Mouse (Mus musculus) embryonic facial prominence, embryonic 12.5 days (tissue): Measurements from ENCODE around the gene Pole3. TPM values are rescaled to one million over a fixed set of nuclear protein-coding genes. Genes with fewer than 3 reads are reported as not detected.

Experiments used
- ATAC-seq: fragments of 200-750 bp; cut with Nextera tagmentation; 2 replicates; pipeline ENCODE4 v1.8.0; 2017; ENCODE audit not compliant: insufficient number of reproducible peaks, insufficient read depth, low FRiP score, low TSS enrichment
- H3K27ac ChIP-seq: fragments of 300-500 bp; sonication (generic); 2 replicates; pipeline ENCODE4 v1.5.1; 2016; ENCODE audit warnings: mild to moderate bottlenecking
- H3K27me3 ChIP-seq: fragments of 300-500 bp; sonication (generic); 2 replicates; pipeline ENCODE4 v1.6.1; 2016; ENCODE audit warnings: mild to moderate bottlenecking, moderate library complexity
- H3K36me3 ChIP-seq: fragments of 300-500 bp; sonication (generic); 2 replicates; pipeline ENCODE4 v1.6.1; 2016; ENCODE audit warnings: mild to moderate bottlenecking
- H3K4me1 ChIP-seq: fragments of 300-500 bp; sonication (generic); 2 replicates; pipeline ENCODE4 v1.6.1; 2016
- H3K4me2 ChIP-seq: fragments of 300-500 bp; sonication (generic); replicated peaks from 2 replicates; pipeline ENCODE4 v1.6.1; 2016; ENCODE audit warnings: mild to moderate bottlenecking, moderate library complexity
- H3K4me3 ChIP-seq: fragments of 300-500 bp; sonication (generic); 2 replicates; pipeline ENCODE4 v1.5.1; 2016; ENCODE audit warnings: mild to moderate bottlenecking
- H3K9ac ChIP-seq: fragments of 300-500 bp; sonication (generic); 2 replicates; pipeline ENCODE4 v1.6.1; 2016; ENCODE audit warnings: mild to moderate bottlenecking, moderate library complexity
- H3K9me3 ChIP-seq: fragments of 300-500 bp; sonication (generic); 2 replicates; pipeline ENCODE4 v1.6.1; 2016; ENCODE audit warnings: mild to moderate bottlenecking, moderate library complexity
- WGBS: fragments of 180-500 bp; shearing (Covaris S2); methylation state at CpG from one replicate; pipeline ENCODE4 v1.1.7; 2016; 5-methylcytosine and 5-hydroxymethylcytosine counted together
- polyA plus RNA-seq: library from polyadenylated mRNA; unstranded; fragments of >200 nt; fragmentation: Nextera tagmentation; extraction: Ambion mirVana; gene quantifications from 2 replicates; pipeline ENCODE4 v1.2.1, GENCODE M21; 2016

Pole3 gene
- 89.1 and 92.8 TPM in 2 replicates for polyA plus RNA-seq

- Histone ChIP-seq H3K27ac (peak within 1 kb of the TSS; percentile 95), H3K9ac (peak within 1 kb of the TSS; percentile 78), H3K27me3 (no peaks in the 10 kb centered on the region), H3K4me2 (peak within 1 kb of the TSS; percentile 68), H3K9me3 (no peaks in the 10 kb centered on the region), H3K36me3 (peaks cover 16% of the 10 kb centered on the region), H3K4me1 (peaks cover 9% of the 10 kb centered on the region), H3K4me3 (peak within 1 kb of the TSS; percentile 83)
- WGBS = under 1% methylated on average over 59 of the region's 59 CpGs
- peak; percentile 98 for ATAC-seq
Observed at GRCm38 (mm10) chr4:62524651-62525488, at the start of gene Pole3, which contains the start of gene 4933430I17Rik. Gene Pole3, minus strand, starts transcription at chr4:62525068. Gene 4933430I17Rik, plus strand, starts transcription at chr4:62525369.

GRCm38 (mm10) chr4:62570029-62570428, 45.2 kb upstream of the Pole3 start:
- Histone ChIP-seq H3K27ac (no peak overlapping the region), H3K4me3 (no peak overlapping the region), H3K27me3 (no peaks in the 10 kb centered on the region), H3K9me3 (no peaks in the 10 kb centered on the region), H3K4me2 (no peak overlapping the region), H3K36me3 (no peaks in the 10 kb centered on the region), H3K9ac (no peak overlapping the region), H3K4me1 (no peaks in the 10 kb centered on the region)
- 50% methylated on average over 5 of the region's 5 CpGs for WGBS
- no peak for ATAC-seq

DNA sequence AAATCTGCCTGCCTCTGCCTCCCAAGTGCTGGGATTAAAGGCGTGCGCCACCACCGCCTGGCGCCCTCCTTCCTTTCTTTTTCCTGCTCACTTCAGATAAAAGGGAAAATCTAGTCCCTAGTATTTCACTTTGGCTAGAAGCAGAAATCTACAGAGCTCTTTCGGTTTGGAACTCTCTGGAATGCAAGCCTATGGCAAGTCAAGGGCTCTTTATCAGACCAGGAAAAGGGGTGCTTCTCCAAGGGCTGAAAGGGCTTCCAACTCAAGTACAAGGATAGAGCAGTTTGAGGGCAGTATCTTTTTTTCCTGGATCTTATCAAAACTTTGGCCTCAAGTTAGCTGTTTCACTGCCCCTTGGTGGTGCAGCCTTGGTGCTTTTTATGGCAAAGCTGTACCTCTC, 44.7 kb upstream of the Pole3 start:
- WGBS = 96% methylated on average over 5 of the region's 5 CpGs

GRCm38 (mm10) chr4:62568359-62568758, 43.5 kb upstream of the Pole3 start:
- Histone ChIP-seq H3K27me3 (no peaks in the 10 kb centered on the region), H3K36me3 (no peaks in the 10 kb centered on the region), H3K4me3 (no peak overlapping the region), H3K9ac (no peak overlapping the region), H3K27ac (no peak overlapping the region), H3K9me3 (no peaks in the 10 kb centered on the region), H3K4me1 (no peaks in the 10 kb centered on the region), H3K4me2 (no peak overlapping the region)
- ATAC-seq = no peak
- WGBS = 92% methylated on average over 1 of the region's 1 CpGs

More for the DNA sequence above, 44.7 kb upstream of the Pole3 start:
- Histone ChIP-seq H3K27ac (no peak overlapping the region), H3K4me1 (no peaks in the 10 kb centered on the region), H3K4me2 (no peak overlapping the region), H3K36me3 (no peaks in the 10 kb centered on the region), H3K9me3 (no peaks in the 10 kb centered on the region), H3K9ac (no peak overlapping the region), H3K27me3 (no peaks in the 10 kb centered on the region), H3K4me3 (no peak overlapping the region)
- no peak for ATAC-seq

DNA sequence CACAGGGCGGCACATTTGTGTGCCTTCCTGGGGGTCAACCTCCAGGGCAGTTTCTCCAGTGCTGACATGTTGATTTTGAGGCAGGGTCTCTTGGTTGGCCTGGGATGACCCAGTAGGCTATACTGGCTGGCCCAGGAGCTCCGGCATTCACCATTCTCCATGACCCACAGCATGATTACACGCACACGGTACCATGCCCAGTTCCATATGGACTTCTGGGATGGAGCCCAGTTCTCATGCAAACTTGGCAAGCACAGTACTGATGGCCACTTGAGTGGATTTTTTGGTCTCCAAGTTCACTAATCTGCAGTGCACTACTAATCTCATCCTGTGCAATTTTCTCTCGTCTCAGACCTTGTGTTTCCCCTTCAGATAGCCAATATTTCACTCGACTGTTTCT, 42.8 kb upstream of the Pole3 start:
- Histone ChIP-seq H3K36me3 (no peaks in the 10 kb centered on the region), H3K4me1 (no peaks in the 10 kb centered on the region), H3K27ac (no peak overlapping the region), H3K4me2 (no peak overlapping the region), H3K9ac (no peak overlapping the region), H3K4me3 (no peak overlapping the region), H3K27me3 (no peaks in the 10 kb centered on the region), H3K9me3 (no peaks in the 10 kb centered on the region)
- no peak for ATAC-seq
- 92% methylated on average over 6 of the region's 6 CpGs for WGBS

GRCm38 (mm10) chr4:62566530-62566929, 41.7 kb upstream of the Pole3 start:
- no peaks in the 10 kb centered on the region for H3K36me3 ChIP-seq
- H3K4me2 ChIP-seq = no peak overlapping the region
- 71% methylated on average over 4 of the region's 4 CpGs for WGBS
- H3K4me3 ChIP-seq = no peak overlapping the region
- H3K27ac ChIP-seq = no peak overlapping the region
- H3K9ac ChIP-seq = no peak overlapping the region
- H3K4me1 ChIP-seq = no peaks in the 10 kb centered on the region
- no peaks in the 10 kb centered on the region for H3K27me3 ChIP-seq
- no peak for ATAC-seq
- H3K9me3 ChIP-seq = no peaks in the 10 kb centered on the region

DNA sequence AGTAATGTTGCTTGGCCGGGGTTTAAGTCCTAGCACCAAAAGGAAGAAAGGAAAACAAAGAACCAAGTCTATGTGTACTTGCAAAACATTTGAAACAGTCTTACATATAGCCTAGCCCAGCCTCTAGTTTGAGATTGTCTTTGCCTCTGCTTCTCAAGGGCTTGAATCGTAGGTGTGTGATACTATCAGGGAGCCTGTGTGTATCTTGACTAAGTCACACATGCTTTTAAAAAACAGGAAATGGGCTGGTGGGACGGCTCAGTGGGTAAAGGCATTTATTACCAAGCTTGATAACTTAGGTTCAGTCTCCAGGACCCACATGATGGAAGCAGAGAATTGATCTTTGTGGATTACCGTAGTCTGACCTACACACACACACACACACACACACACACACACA, 37.1 kb upstream of the Pole3 start:
- WGBS = 70% methylated on average over 4 of the region's 4 CpGs
- H3K4me3 ChIP-seq = no peak overlapping the region
- H3K4me1 ChIP-seq = no peaks in the 10 kb centered on the region
- no peak overlapping the region for H3K9ac ChIP-seq
- no peaks in the 10 kb centered on the region for H3K36me3 ChIP-seq
- H3K4me2 ChIP-seq = no peak overlapping the region
- no peaks in the 10 kb centered on the region for H3K9me3 ChIP-seq
- H3K27ac ChIP-seq = no peak overlapping the region
- no peak for ATAC-seq
- no peaks in the 10 kb centered on the region for H3K27me3 ChIP-seq

GRCm38 (mm10) chr4:62561630-62562001, 36.7 kb upstream of the Pole3 start:
- Histone ChIP-seq H3K4me2 (no peak overlapping the region), H3K27ac (no peak overlapping the region), H3K4me1 (no peaks in the 10 kb centered on the region), H3K27me3 (no peaks in the 10 kb centered on the region), H3K4me3 (no peak overlapping the region), H3K9ac (no peak overlapping the region), H3K36me3 (no peaks in the 10 kb centered on the region), H3K9me3 (no peaks in the 10 kb centered on the region)
- ATAC-seq = no peak
- 48% methylated on average over 3 of the region's 3 CpGs for WGBS

DNA sequence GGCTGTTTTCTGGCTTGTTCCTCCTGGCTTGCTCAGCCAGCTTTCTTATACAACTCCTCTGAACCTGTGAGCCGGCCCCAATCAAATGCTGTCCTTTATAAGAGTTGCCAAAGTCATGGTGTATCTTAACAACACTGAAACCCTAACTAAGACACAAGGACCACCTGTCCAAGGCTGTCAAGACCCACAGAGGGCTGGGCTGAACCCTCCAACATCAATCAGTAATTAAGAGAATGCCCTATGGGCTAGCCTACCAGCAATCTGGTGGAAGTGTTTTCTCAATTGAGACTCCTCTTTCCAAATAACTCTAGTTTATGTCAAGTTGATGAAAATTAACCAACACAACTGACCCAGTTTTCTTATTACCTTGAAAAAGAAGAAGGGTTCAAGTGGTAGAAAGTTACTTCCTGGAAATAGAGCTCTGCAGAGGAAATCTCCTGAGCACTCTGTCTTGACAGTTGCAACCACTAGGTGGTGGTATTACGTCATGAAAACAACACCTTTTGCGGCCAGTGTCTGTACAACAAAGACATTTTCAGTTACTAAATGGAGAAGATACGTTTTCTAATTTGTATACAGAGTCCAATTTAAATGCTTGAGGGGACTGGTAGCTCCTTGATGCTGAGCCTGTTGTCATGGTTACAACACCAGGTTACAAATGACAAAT, 36.2 kb upstream of the Pole3 start:
- Histone ChIP-seq H3K4me2 (no peak overlapping the region), H3K4me1 (no peaks in the 10 kb centered on the region), H3K9me3 (no peaks in the 10 kb centered on the region), H3K27ac (no peak overlapping the region), H3K4me3 (no peak overlapping the region), H3K9ac (no peak overlapping the region), H3K36me3 (no peaks in the 10 kb centered on the region), H3K27me3 (no peaks in the 10 kb centered on the region)
- peak; percentile 48; the same call in 1 of the 2 replicates for ATAC-seq
- WGBS = 24% methylated on average over 4 of the region's 4 CpGs

GRCm38 (mm10) chr4:62559797-62560329, 35.0 kb upstream of the Pole3 start, which contains the start of gene Rgs3:
Gene Rgs3, plus strand, starts transcription at chr4:62559847.
- Histone ChIP-seq H3K9me3 (no peaks in the 10 kb centered on the region), H3K4me3 (no peak within 1 kb of the TSS), H3K4me1 (no peaks in the 10 kb centered on the region), H3K27ac (no peak within 1 kb of the TSS), H3K9ac (no peak within 1 kb of the TSS), H3K27me3 (no peaks in the 10 kb centered on the region), H3K4me2 (no peak within 1 kb of the TSS), H3K36me3 (no peaks in the 10 kb centered on the region)
- 51% methylated on average over 6 of the region's 6 CpGs for WGBS
- ATAC-seq = no peak

- Histone ChIP-seq H3K4me3 (no peak overlapping the region), H3K36me3 (no peaks in the 10 kb centered on the region), H3K4me1 (no peaks in the 10 kb centered on the region), H3K9ac (no peak overlapping the region), H3K4me2 (no peak overlapping the region), H3K27me3 (no peaks in the 10 kb centered on the region), H3K9me3 (no peaks in the 10 kb centered on the region), H3K27ac (no peak overlapping the region)
- no peak for ATAC-seq
- WGBS = 63% methylated on average over 3 of the region's 3 CpGs
Observed at GRCm38 (mm10) chr4:62557436-62557835, 32.6 kb upstream of the Pole3 start.

DNA sequence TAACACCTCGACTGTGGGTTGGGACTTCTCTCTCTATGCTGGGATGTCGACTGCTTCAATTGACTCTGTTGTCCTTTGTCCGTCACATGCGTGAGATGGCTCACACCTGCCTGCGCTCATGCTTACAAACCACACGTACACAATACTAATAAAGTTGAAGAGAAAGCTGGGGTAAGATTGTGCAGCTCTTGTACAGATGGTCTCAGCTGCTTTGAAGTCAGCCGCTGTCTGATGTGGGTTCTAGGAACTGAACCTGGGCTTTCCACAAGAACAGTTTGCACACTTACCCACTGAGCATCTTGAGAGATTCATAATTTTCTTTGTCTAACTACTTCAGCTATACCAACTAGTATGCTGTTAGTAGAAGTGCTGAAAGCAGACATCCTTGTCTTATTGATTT, 27.1 kb upstream of the Pole3 start:
- Histone ChIP-seq H3K4me1 (no peaks in the 10 kb centered on the region), H3K4me2 (no peak overlapping the region), H3K27me3 (no peaks in the 10 kb centered on the region), H3K36me3 (no peaks in the 10 kb centered on the region), H3K27ac (no peak overlapping the region), H3K4me3 (no peak overlapping the region), H3K9ac (no peak overlapping the region), H3K9me3 (no peaks in the 10 kb centered on the region)
- 83% methylated on average over 7 of the region's 7 CpGs for WGBS
- ATAC-seq = no peak
